ENCODE assay signal across 11 mouse cellular contexts in the genomic region with DNA sequence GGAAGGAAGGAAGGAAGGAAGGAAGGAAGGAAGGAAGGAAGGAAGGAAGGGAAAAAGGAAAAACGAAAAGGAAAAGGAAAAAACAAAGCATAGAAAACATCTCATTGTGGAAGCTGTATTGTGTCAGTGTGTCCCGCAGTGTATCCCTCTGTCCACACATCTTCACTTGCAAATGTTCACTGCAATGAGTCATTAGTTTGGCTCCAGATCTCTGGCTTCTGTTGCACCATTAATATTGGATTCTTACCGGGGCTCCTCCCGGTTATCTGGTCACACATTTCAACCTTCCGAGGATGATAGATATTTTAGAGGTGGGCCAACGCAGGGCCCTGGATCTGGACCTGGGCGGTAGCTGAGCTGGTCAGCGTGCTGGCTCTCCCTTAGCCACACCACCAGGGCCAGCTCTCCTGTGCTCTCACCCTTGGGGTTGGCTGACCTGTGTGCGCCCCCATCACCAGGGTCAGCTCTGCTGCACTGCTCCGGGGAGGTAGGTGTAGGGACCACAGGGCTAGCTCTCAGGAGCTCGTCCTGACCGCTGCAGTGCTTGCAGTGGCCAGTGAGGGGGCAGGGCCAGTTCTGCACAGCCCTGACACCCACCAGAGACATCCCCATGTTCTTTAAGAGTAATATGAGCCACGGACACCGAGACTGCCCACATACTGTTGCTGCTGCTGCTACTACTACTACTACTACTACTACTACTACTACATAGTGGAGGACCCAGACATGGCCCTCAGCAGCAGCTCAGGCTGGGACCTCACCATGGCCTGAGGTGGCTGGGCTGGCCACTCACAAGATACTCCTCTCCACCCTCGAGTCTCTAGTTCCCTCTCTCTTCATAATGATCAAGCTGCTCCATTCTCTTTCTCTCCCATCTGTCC.
DNase-seq lines count a peak whose midpoint lies in the region; ATAC-seq and TF ChIP-seq lines count a peak whose summit lies in the region.
"Had no signal": no experiment of that assay in that cellular context is flagged by ENCODE, and none has a peak within 500 bp of the region (broad histone marks: within the 10 kb centered on the region; RNA-seq: fewer than 3 reads in every experiment).

No protein-coding gene starts in this region.

- peaks cover 84% of the 10 kb centered on the region for H3K79me2 ChIP-seq in C2C12 (ENCODE audit: control insufficient read depth, insufficient read depth)

- peaks cover 20% of the 10 kb centered on the region for H3K79me3 ChIP-seq in C2C12 (ENCODE audit: low read depth)

- no peak for DNase-seq in hindbrain, embryonic 10.5 days (ENCODE audit: low spot score)
- no peak for DNase-seq in hindbrain, embryonic 11.5 days (ENCODE audit: low spot score)
- DNase-seq in right cerebral cortex, postnatal 10 days (ENCODE audit: low spot score in 2 of 2): no peak
- DNase-seq in layer of hippocampus, postnatal 10 days (ENCODE audit: low spot score in 2 of 2): no peak
- DNase-seq in urinary bladder, postnatal 14 days (ENCODE audit: low spot score): no peak
- DNase-seq: right cerebral cortex, postnatal 25 days had no signal

- no peak; the same call in 1 of the 2 replicates for ATAC-seq in hindbrain, embryonic 11.5 days (ENCODE audit: low FRiP score)
- ATAC-seq in embryonic facial prominence, embryonic 12.5 days (ENCODE audit: insufficient number of reproducible peaks, insufficient read depth, low FRiP score, low TSS enrichment): no peak
- ATAC-seq in limb, embryonic 13.5 days (ENCODE audit: low FRiP score, low read depth): 0 out of 2 replicates have a peak, but pooled peaks have one; percentile 26

- 84% methylated on average over 15 of the region's 15 CpGs for WGBS in hindbrain, embryonic 10.5 days
- 80% methylated on average over 15 of the region's 15 CpGs for WGBS in hindbrain, embryonic 11.5 days
- WGBS in embryonic facial prominence, embryonic 12.5 days: 76% methylated on average over 15 of the region's 15 CpGs
- WGBS in limb, embryonic 13.5 days: 73% methylated on average over 15 of the region's 15 CpGs

- no peaks in the 10 kb centered on the region for H3K9me3 ChIP-seq in hindbrain, embryonic 10.5 days
- H3K9me3 ChIP-seq in hindbrain, embryonic 11.5 days (ENCODE audit: control insufficient read depth, low read length): no peaks in the 10 kb centered on the region
- H3K9me3 ChIP-seq in embryonic facial prominence, embryonic 12.5 days: no peaks in the 10 kb centered on the region
- H3K9me3 ChIP-seq in limb, embryonic 13.5 days: no peaks in the 10 kb centered on the region
- H3K9me3 ChIP-seq: heart, embryonic 15.5 days; midbrain, embryonic 12.5 days had no signal

- no peak for TF ChIP-seq CTCF in C2C12 (IDR thresholded peaks at IDR 0.05; ENCODE audit: control insufficient read depth, insufficient read depth, insufficient read length)

- peak overlapping the region; percentile 31 for H3ac ChIP-seq in C2C12 (ENCODE audit: control insufficient read depth, insufficient read length, low read depth)

- H3K36me3 ChIP-seq in hindbrain, embryonic 10.5 days: no peaks in the 10 kb centered on the region
- H3K36me3 ChIP-seq in hindbrain, embryonic 11.5 days (ENCODE audit: control insufficient read depth, insufficient read depth, low read length): no peaks in the 10 kb centered on the region
- H3K36me3 ChIP-seq in C2C12 (ENCODE audit: control insufficient read depth, insufficient read depth): no peaks in the 10 kb centered on the region
- no peaks in the 10 kb centered on the region for H3K36me3 ChIP-seq in embryonic facial prominence, embryonic 12.5 days
- H3K36me3 ChIP-seq in limb, embryonic 13.5 days: no peaks in the 10 kb centered on the region
- H3K36me3 ChIP-seq: heart, embryonic 15.5 days; midbrain, embryonic 12.5 days had no signal

- H3K4me1 ChIP-seq in hindbrain, embryonic 10.5 days (replicated peaks): peaks cover 29% of the 10 kb centered on the region
- H3K4me1 ChIP-seq in hindbrain, embryonic 11.5 days (replicated peaks; ENCODE audit: control insufficient read depth, insufficient read depth, low read length): no peaks in the 10 kb centered on the region
- peaks cover 48% of the 10 kb centered on the region for H3K4me1 ChIP-seq in embryonic facial prominence, embryonic 12.5 days
- peaks cover 93% of the 10 kb centered on the region for H3K4me1 ChIP-seq in limb, embryonic 13.5 days

- H3K4me3 ChIP-seq in hindbrain, embryonic 10.5 days: no peak overlapping the region
- no peak overlapping the region for H3K4me3 ChIP-seq in hindbrain, embryonic 11.5 days (ENCODE audit: low read depth, low read length)
- no peak overlapping the region for H3K4me3 ChIP-seq in C2C12 (ENCODE audit: insufficient read depth, poor library complexity, severe bottlenecking)
- no peak overlapping the region for H3K4me3 ChIP-seq in embryonic facial prominence, embryonic 12.5 days
- H3K4me3 ChIP-seq in limb, embryonic 13.5 days: no peak overlapping the region
- H3K4me3 ChIP-seq: heart, embryonic 15.5 days; midbrain, embryonic 12.5 days had no signal

- no peak overlapping the region for H3K9ac ChIP-seq in hindbrain, embryonic 11.5 days (ENCODE audit: low read depth, low read length)
- no peak overlapping the region for H3K9ac ChIP-seq in embryonic facial prominence, embryonic 12.5 days
- no peak overlapping the region for H3K9ac ChIP-seq in limb, embryonic 13.5 days
- H3K9ac ChIP-seq: heart, embryonic 15.5 days; midbrain, embryonic 12.5 days had no signal

- H3K27ac ChIP-seq in hindbrain, embryonic 10.5 days: peak overlapping the region; percentile 69
- H3K27ac ChIP-seq in hindbrain, embryonic 11.5 days (ENCODE audit: low read depth, low read length): no peak overlapping the region
- peak overlapping the region; percentile 67 for H3K27ac ChIP-seq in embryonic facial prominence, embryonic 12.5 days
- H3K27ac ChIP-seq in limb, embryonic 13.5 days: peak overlapping the region; percentile 79
- H3K27ac ChIP-seq: heart, embryonic 15.5 days; midbrain, embryonic 12.5 days had no signal

- H3K27me3 ChIP-seq in hindbrain, embryonic 10.5 days (ENCODE audit: insufficient read depth, poor library complexity, severe bottlenecking): no peaks in the 10 kb centered on the region
- no peaks in the 10 kb centered on the region for H3K27me3 ChIP-seq in hindbrain, embryonic 11.5 days (ENCODE audit: control insufficient read depth, insufficient read depth, low read length)
- no peaks in the 10 kb centered on the region for H3K27me3 ChIP-seq in C2C12 (ENCODE audit: control insufficient read depth, insufficient read depth, insufficient read length)
- H3K27me3 ChIP-seq in embryonic facial prominence, embryonic 12.5 days: no peaks in the 10 kb centered on the region
- H3K27me3 ChIP-seq in limb, embryonic 13.5 days: no peaks in the 10 kb centered on the region
- H3K27me3 ChIP-seq: heart, embryonic 15.5 days; midbrain, embryonic 12.5 days had no signal

- no peak overlapping the region for H3K4me2 ChIP-seq in hindbrain, embryonic 11.5 days (replicated peaks; ENCODE audit: low read depth, low read length)
- H3K4me2 ChIP-seq in embryonic facial prominence, embryonic 12.5 days (replicated peaks): no peak overlapping the region
- H3K4me2 ChIP-seq in limb, embryonic 13.5 days (replicated peaks): 0 out of 2 replicates have a peak overlapping the region, but pooled peaks have one; percentile 1
- H3K4me2 ChIP-seq: heart, embryonic 15.5 days; midbrain, embryonic 12.5 days had no signal

TF ChIP-seq in C2C12, 6 proteins besides CTCF, POLR2A, EP300 and RAD21:
- TF ChIP-seq FOSL1 (IDR thresholded peaks at IDR 0.05; ENCODE audit: insufficient read depth, low read length, poor library complexity, severe bottlenecking): no peak
- TF ChIP-seq CEBPB (IDR thresholded peaks at IDR 0.05; ENCODE audit: low read depth): peak; percentile 49
- no peak for TF ChIP-seq MAX (IDR thresholded peaks at IDR 0.05)
- no peak for TF ChIP-seq MYOG (IDR thresholded peaks at IDR 0.05; ENCODE audit: control insufficient read depth, extremely low read depth, insufficient read length)
